Mouse (Mus musculus) megakaryocyte, embryonic 14.5 days (primary cell): ENCODE results near the gene Asgr2.
"Not testable (repeated sequence)": the region's sequence is repeated elsewhere in the genome, so short reads cannot be mapped to it uniquely, and the experiment has no call there.

Experiments
- FLI1 ChIP-seq: IDR thresholded peaks from 2 replicates; pipeline ENCODE4 v1.6.1; 2012; ENCODE audit warnings: low read length, inconsistent platforms, mixed read lengths
- GATA1 ChIP-seq: IDR thresholded peaks from 3 replicates; pipeline ENCODE4 v1.6.1; 2012; ENCODE audit warnings: mixed read lengths, low read length, inconsistent platforms, borderline replicate concordance

DNA sequence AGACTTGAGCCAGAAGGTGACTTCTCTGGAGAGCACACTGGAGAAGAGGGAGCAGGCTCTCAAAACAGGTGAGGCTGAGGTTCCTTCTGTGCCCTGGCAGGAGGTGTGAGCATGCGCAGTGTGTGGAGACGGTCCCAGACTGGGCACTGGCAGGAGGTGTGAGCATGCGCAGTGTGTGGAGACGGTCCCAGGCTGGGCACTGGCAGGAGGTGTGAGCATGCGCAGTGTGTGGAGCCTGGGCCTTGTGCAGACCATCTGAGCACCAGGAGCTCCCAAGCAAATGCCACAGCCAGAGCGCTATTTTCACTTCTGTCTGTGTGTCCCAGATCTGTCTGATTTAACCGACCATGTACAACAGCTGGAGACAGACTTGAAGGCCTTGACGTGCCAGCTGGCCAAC is 43.5 kb downstream of the Asgr2 start:
- TF ChIP-seq GATA1, FLI1: not testable (repeated sequence)
